Mouse (Mus musculus): ENCODE results near the gene Dlec1. TPM values are rescaled to one million over a fixed set of nuclear protein-coding genes. Genes with fewer than 3 reads are reported as not detected.
A peak's percentile ranks its signal among the peaks of the same experiment; 100 is the strongest.

Dlec1 gene
- polyA plus RNA-seq, 1 experiment from 2014 or later = 0.55 TPM

- 37% methylated on average over 8 of the region's 8 CpGs for WGBS
- Histone ChIP-seq H3K27me3 (ENCODE audit: control insufficient read depth, insufficient read depth, low read length) (no peaks in the 10 kb centered on the region), H3K9me3 (ENCODE audit: control insufficient read depth, low read length) (no peaks in the 10 kb centered on the region), H3K36me3 (ENCODE audit: control insufficient read depth, insufficient read depth, low read length) (peaks cover 50% of the 10 kb centered on the region), H3K4me2 (ENCODE audit: low read length) (no peak overlapping the region), H3K27ac (replicated peaks in 1 of 2; ENCODE audit: control insufficient read depth in 1 of 2, insufficient read depth in 1 of 2, low read depth in 2 of 2, low read length in 2 of 2) (peak overlapping the region; percentile 51 to 62; a peak in 3 of 4 replicates), H3K9ac (ENCODE audit: low read length) (no peak overlapping the region), H3K4me3 (ENCODE audit: control insufficient read depth in 1 of 2, insufficient read depth in 1 of 2, low read depth in 1 of 2, low read length in 2 of 2) (no peak overlapping the region), H3K4me1 (ENCODE audit: control insufficient read depth in 2 of 2, insufficient read depth in 2 of 2, low read length in 2 of 2) (peaks cover 29 to 39% of the 10 kb centered on the region in 2 experiments)
- ATAC-seq (ENCODE audit: insufficient number of reproducible peaks, insufficient read depth, low FRiP score, low read depth) = no peak
These were observed 20.2 kb upstream of the Dlec1 start for GRCm38 (mm10) chr9:119082039-119082438.

- Histone ChIP-seq H3K27ac (replicated peaks in 1 of 2; ENCODE audit: control insufficient read depth in 1 of 2, insufficient read depth in 1 of 2, low read depth in 2 of 2, low read length in 2 of 2) (peak overlapping the region; percentile 51 to 62), H3K4me2 (ENCODE audit: low read length) (no peak overlapping the region), H3K9me3 (ENCODE audit: control insufficient read depth, low read length) (no peaks in the 10 kb centered on the region), H3K4me1 (ENCODE audit: control insufficient read depth in 2 of 2, insufficient read depth in 2 of 2, low read length in 2 of 2) (peaks cover 29 to 45% of the 10 kb centered on the region in 2 experiments), H3K36me3 (ENCODE audit: control insufficient read depth, insufficient read depth, low read length) (peaks cover 45% of the 10 kb centered on the region), H3K27me3 (ENCODE audit: control insufficient read depth, insufficient read depth, low read length) (no peaks in the 10 kb centered on the region), H3K9ac (ENCODE audit: low read length) (no peak overlapping the region), H3K4me3 (ENCODE audit: control insufficient read depth in 1 of 2, insufficient read depth in 1 of 2, low read depth in 1 of 2, low read length in 2 of 2) (no peak overlapping the region)
- no peak for ATAC-seq (ENCODE audit: insufficient number of reproducible peaks, insufficient read depth, low FRiP score, low read depth)
- WGBS = 67% methylated on average over 7 of the region's 7 CpGs
These were observed 19.4 kb upstream of the Dlec1 start for GRCm38 (mm10) chr9:119082656-119083430.

DNA sequence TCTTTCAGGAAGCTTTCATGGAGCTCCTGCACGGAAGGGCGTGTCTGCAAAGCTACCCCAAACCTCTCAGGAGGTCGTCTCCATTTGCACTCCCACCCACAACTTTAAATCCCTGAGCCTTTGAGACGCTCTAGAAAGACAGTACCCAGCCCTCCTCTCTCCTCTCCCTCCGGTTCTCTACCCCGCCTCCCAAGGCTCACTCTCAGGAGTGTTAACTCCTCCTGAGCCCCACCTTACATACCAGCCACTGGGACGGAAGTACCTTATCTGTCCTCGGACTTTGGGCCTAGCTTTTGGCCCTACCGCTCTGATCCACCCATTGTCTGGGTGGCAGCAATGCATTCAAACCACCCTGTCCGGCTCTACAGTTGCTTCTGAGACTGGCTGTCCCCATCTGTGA is 18.3 kb upstream of the Dlec1 start:
- Histone ChIP-seq H3K9ac (ENCODE audit: low read length) (no peak overlapping the region), H3K4me3 (ENCODE audit: control insufficient read depth in 1 of 2, insufficient read depth in 1 of 2, low read depth in 1 of 2, low read length in 2 of 2) (no peak overlapping the region), H3K36me3 (ENCODE audit: control insufficient read depth, insufficient read depth, low read length) (peaks cover 34% of the 10 kb centered on the region), H3K4me2 (ENCODE audit: low read length) (no peak overlapping the region), H3K9me3 (ENCODE audit: control insufficient read depth, low read length) (no peaks in the 10 kb centered on the region), H3K27ac (replicated peaks in 1 of 2; ENCODE audit: control insufficient read depth in 1 of 2, insufficient read depth in 1 of 2, low read depth in 2 of 2, low read length in 2 of 2) (no peak overlapping the region), H3K27me3 (ENCODE audit: control insufficient read depth, insufficient read depth, low read length) (no peaks in the 10 kb centered on the region), H3K4me1 (ENCODE audit: control insufficient read depth in 2 of 2, insufficient read depth in 2 of 2, low read length in 2 of 2) (peaks cover 31 to 53% of the 10 kb centered on the region in 2 experiments)
- no peak for ATAC-seq (ENCODE audit: insufficient number of reproducible peaks, insufficient read depth, low FRiP score, low read depth)
- WGBS = 68% methylated on average over 10 of the region's 10 CpGs

DNA sequence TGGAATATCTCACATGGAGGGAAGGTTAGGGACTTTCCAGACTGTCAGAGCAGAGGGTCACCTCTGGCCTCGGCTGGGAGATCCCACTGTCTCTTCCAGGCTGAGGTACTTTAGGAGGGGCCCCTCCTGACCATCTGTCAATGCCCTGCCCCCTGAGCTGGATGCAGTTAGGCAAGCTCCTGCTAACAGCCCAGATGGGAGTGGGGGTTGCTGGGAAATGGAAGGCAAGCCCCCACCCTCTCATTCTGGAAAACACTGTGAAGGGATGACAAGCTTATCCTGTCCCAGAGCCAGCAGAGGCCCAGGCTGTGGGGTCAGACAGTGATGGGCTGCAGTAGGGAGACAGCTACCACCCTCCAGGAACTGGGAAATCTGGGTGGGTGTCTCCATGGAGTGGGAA is 15.8 kb upstream of the Dlec1 start:
- 14% methylated on average over 1 of the region's 1 CpGs for WGBS

GRCm38 (mm10) chr9:119087309-119087708 is 15.0 kb upstream of the Dlec1 start:
- H3K4me2 ChIP-seq (ENCODE audit: low read length) = peak overlapping the region; percentile 70
- H3K4me1 ChIP-seq (ENCODE audit: control insufficient read depth in 2 of 2, insufficient read depth in 2 of 2, low read length in 2 of 2) = peaks cover 38 to 59% of the 10 kb centered on the region in 2 experiments
- H3K27me3 ChIP-seq (ENCODE audit: control insufficient read depth, insufficient read depth, low read length) = no peaks in the 10 kb centered on the region
- WGBS = 76% methylated on average over 5 of the region's 5 CpGs
- H3K36me3 ChIP-seq (ENCODE audit: control insufficient read depth, insufficient read depth, low read length) = peaks cover 12% of the 10 kb centered on the region; the same call in 1 of the 2 replicates
- no peaks in the 10 kb centered on the region for H3K9me3 ChIP-seq (ENCODE audit: control insufficient read depth, low read length)
- no peak overlapping the region for H3K9ac ChIP-seq (ENCODE audit: low read length)
- peak overlapping the region in 1 of 2 experiments; percentile 85; a peak in 1 of 4 replicates for H3K27ac ChIP-seq (replicated peaks in 1 of 2; ENCODE audit: control insufficient read depth in 1 of 2, insufficient read depth in 1 of 2, low read depth in 2 of 2, low read length in 2 of 2)
- H3K4me3 ChIP-seq (ENCODE audit: control insufficient read depth in 1 of 2, insufficient read depth in 1 of 2, low read depth in 1 of 2, low read length in 2 of 2) = peak overlapping the region in 1 of 2 experiments; percentile 42; a peak in 1 of 4 replicates
- no peak for ATAC-seq (ENCODE audit: insufficient number of reproducible peaks, insufficient read depth, low FRiP score, low read depth)

More for the DNA sequence above, 15.8 kb upstream of the Dlec1 start:
- H3K9ac ChIP-seq (ENCODE audit: low read length) = no peak overlapping the region
- 0 out of 2 replicates have a peak, but pooled peaks have one; percentile 13 for ATAC-seq (ENCODE audit: insufficient number of reproducible peaks, insufficient read depth, low FRiP score, low read depth)
- H3K4me1 ChIP-seq (ENCODE audit: control insufficient read depth in 2 of 2, insufficient read depth in 2 of 2, low read length in 2 of 2) = peaks cover 32 to 53% of the 10 kb centered on the region in 2 experiments
- H3K9me3 ChIP-seq (ENCODE audit: control insufficient read depth, low read length) = no peaks in the 10 kb centered on the region
- H3K4me3 ChIP-seq (ENCODE audit: control insufficient read depth in 1 of 2, insufficient read depth in 1 of 2, low read depth in 1 of 2, low read length in 2 of 2) = no peak overlapping the region
- H3K4me2 ChIP-seq (ENCODE audit: low read length) = no peak overlapping the region
- H3K36me3 ChIP-seq (ENCODE audit: control insufficient read depth, insufficient read depth, low read length) = peaks cover 12% of the 10 kb centered on the region
- no peaks in the 10 kb centered on the region for H3K27me3 ChIP-seq (ENCODE audit: control insufficient read depth, insufficient read depth, low read length)
- H3K27ac ChIP-seq (replicated peaks in 1 of 2; ENCODE audit: control insufficient read depth in 1 of 2, insufficient read depth in 1 of 2, low read depth in 2 of 2, low read length in 2 of 2) = 0 out of 4 replicates have a peak overlapping the region, but pooled peaks of 1 of the 2 experiments have one; percentile 85

- ATAC-seq (ENCODE audit: insufficient number of reproducible peaks, insufficient read depth, low FRiP score, low read depth) = peak; percentile 73
- no peaks in the 10 kb centered on the region for H3K9me3 ChIP-seq (ENCODE audit: control insufficient read depth, low read length)
- peak overlapping the region; percentile 72 to 85 for H3K27ac ChIP-seq (replicated peaks in 1 of 2; ENCODE audit: control insufficient read depth in 1 of 2, insufficient read depth in 1 of 2, low read depth in 2 of 2, low read length in 2 of 2)
- H3K36me3 ChIP-seq (ENCODE audit: control insufficient read depth, insufficient read depth, low read length) = peaks cover 10% of the 10 kb centered on the region; the same call in 1 of the 2 replicates
- peaks cover 35 to 52% of the 10 kb centered on the region in 2 experiments for H3K4me1 ChIP-seq (ENCODE audit: control insufficient read depth in 2 of 2, insufficient read depth in 2 of 2, low read length in 2 of 2)
- peak overlapping the region; percentile 70 for H3K4me2 ChIP-seq (ENCODE audit: low read length)
- 0 out of 2 replicates have a peak overlapping the region, but pooled peaks have one; percentile 52 for H3K9ac ChIP-seq (ENCODE audit: low read length)
- peak overlapping the region; percentile 42 to 50 for H3K4me3 ChIP-seq (ENCODE audit: control insufficient read depth in 1 of 2, insufficient read depth in 1 of 2, low read depth in 1 of 2, low read length in 2 of 2)
- no peaks in the 10 kb centered on the region for H3K27me3 ChIP-seq (ENCODE audit: control insufficient read depth, insufficient read depth, low read length)
- 2% methylated on average over 24 of the region's 24 CpGs for WGBS
These were observed 14.0 kb upstream of the Dlec1 start for GRCm38 (mm10) chr9:119088148-119088801.

DNA sequence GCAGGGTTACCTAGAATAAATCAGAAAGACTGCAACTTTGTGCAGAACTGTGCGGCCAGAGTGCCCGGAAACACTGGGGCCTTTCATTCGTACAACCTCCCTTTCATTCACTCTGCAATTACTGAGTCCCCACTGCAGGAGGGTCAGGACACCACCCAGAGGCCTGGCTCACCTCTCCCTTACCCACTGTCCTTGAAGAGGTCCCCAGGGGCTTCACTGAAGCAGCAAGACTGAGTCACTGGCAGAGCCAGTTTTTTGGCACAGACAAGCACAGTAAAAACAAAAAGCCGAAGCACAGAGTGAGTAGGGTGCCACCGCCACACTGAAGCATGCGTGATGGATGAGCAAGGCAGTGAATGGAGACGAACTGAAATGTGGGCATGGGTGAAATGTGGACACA is 12.8 kb upstream of the Dlec1 start:
- H3K27ac ChIP-seq (replicated peaks in 1 of 2; ENCODE audit: control insufficient read depth in 1 of 2, insufficient read depth in 1 of 2, low read depth in 2 of 2, low read length in 2 of 2) = no peak overlapping the region
- no peaks in the 10 kb centered on the region for H3K27me3 ChIP-seq (ENCODE audit: control insufficient read depth, insufficient read depth, low read length)
- no peak overlapping the region for H3K4me2 ChIP-seq (ENCODE audit: low read length)
- ATAC-seq (ENCODE audit: insufficient number of reproducible peaks, insufficient read depth, low FRiP score, low read depth) = no peak
- H3K4me3 ChIP-seq (ENCODE audit: control insufficient read depth in 1 of 2, insufficient read depth in 1 of 2, low read depth in 1 of 2, low read length in 2 of 2) = no peak overlapping the region
- peaks cover 40 to 55% of the 10 kb centered on the region in 2 experiments for H3K4me1 ChIP-seq (ENCODE audit: control insufficient read depth in 2 of 2, insufficient read depth in 2 of 2, low read length in 2 of 2)
- 76% methylated on average over 7 of the region's 7 CpGs for WGBS
- no peak overlapping the region for H3K9ac ChIP-seq (ENCODE audit: low read length)
- H3K36me3 ChIP-seq (ENCODE audit: control insufficient read depth, insufficient read depth, low read length) = peaks cover under 1% of the 10 kb centered on the region; the same call in 1 of the 2 replicates
- no peaks in the 10 kb centered on the region for H3K9me3 ChIP-seq (ENCODE audit: control insufficient read depth, low read length)
